Mouse (Mus musculus) megakaryocyte, adult 5-6 weeks (primary cell): ENCODE results near the gene Tas2r113. TPM values are rescaled to one million over a fixed set of nuclear protein-coding genes. Genes with fewer than 3 reads are reported as not detected.
"Not testable (repeated sequence)": the region's sequence is repeated elsewhere in the genome, so short reads cannot be mapped to it uniquely, and the experiment has no call there.

ENCODE experiments used
- ATAC-seq: 2 replicates; pipeline ENCODE4 v1.8.0; 2016; ENCODE audit warnings: mild to moderate bottlenecking, inconsistent platforms; ENCODE audit not compliant: poor library complexity, severe bottlenecking
- total RNA-seq, 2 experiments: library from RNA; stranded (forward) in 1 of 2; stranded (reverse) in 1 of 2; fragments of 153-499, 151-499 nt in 1 of 2; fragments of 221-1000, 200-1000 nt in 1 of 2; gene quantifications; 2 replicates each; pipeline versions ENCODE4 v1.2.3 to v1.2.4; 2015 to 2017

Gene Tas2r113
- total RNA-seq (2015) (not detected in 2 replicates), total RNA-seq (2017) (not detected in 2 replicates)

DNA sequence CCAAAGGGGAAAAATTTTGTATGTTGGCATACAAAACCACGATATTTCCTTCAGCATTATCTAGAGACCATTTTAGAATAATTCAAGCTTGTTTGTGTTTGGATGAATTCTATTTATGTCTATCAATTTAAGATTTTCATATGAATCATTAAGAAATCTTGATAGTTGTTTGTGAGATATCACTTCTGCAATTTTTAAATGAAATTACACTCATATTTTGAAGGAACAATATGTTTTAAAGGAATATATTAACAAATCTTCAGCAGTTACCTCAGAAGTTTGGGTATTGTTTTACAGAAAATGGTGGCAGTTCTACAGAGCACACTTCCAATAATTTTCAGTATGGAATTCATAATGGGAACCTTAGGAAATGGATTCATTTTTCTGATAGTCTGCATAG is at the start of gene Tas2r113:
Tas2r113 (plus strand) TSS at position 301 of the 400 bp plus-strand sequence.
- ATAC-seq = no peak

DNA sequence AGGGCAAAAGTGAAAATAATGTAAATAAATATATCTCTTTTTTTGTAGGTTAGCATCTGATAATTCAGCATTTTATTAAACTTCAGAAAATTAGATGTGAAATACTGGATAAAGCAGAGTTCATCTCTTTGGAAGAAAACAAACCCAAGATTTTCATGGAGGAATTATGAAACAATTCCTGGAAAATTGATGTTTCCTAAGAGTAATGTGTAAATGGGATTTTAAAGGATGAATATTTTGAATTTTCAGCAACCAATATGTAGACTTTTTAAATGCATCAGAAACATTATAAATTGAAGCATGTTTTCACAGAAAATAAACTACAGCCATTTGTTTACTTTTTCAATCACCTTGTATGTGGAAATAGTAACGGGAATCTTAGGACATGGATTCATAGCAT is 46.0 kb upstream of the Tas2r113 start, which contains the start of gene Tas2r123:
Tas2r123 (plus strand) TSS at position 301 of the 400 bp plus-strand sequence.
- ATAC-seq = no peak

DNA sequence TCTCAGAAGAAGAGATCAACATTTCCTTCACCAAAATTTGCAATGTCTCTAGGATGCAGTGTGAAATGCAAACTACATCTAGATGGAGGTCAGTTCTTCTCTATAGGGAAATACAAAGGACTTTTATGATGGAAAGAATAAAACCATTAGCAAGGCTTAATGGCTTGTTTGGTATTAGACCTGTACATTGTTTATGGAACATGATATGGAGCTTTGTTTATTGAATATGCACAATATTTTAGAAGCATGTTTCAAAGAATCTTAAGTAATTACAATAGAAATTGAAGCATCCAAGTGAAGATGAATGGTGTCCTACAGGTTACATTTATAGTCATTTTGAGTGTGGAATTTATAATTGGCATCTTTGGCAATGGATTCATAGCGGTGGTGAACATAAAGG is 37.7 kb upstream of the Tas2r113 start, which contains the start of gene Tas2r116:
Tas2r116 (plus strand) TSS at position 301 of the 400 bp plus-strand sequence.
- ATAC-seq = no peak

DNA sequence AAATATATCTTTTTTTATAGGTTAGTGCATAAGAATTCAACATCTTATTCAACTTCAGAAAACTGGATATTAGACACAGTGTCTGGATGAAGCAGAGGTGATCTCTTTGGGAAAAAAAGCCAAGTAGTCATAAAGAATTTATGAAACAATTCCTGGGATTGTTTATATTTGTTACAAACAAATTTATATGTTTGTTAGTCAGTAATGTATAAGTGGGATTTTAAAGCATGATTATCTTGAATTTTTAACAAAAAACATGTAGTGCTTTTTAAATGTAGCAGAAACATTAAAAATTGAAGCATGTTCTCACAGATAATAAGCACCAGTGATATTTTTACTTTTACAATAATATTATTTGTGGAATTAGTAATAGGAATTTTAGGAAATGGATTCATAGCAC is 25.1 kb upstream of the Tas2r113 start, which contains the start of gene Tas2r110:
Tas2r110 (plus strand) TSS at position 301 of the 400 bp plus-strand sequence.
- no peak for ATAC-seq

DNA sequence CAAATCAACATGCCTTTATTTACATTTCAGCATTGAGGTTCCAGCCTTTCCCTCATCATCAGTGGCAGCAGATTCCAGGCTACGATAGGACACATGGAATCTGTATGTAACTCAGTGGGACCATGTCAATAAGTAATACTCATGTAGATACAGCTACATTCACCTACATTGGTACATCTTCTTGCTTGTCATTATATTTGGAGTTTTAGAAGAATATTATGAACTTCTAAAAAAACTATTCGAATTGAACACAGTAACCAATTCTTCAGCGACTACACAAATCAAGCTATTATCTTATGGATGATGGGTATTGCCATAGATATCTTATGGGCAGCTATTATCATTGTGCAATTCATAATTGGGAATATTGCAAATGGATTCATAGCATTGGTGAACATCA is 16.5 kb downstream of the Tas2r113 start, which contains the start of gene Tas2r125:
Tas2r125 (plus strand) TSS at position 301 of the 400 bp plus-strand sequence.
- no peak for ATAC-seq

DNA sequence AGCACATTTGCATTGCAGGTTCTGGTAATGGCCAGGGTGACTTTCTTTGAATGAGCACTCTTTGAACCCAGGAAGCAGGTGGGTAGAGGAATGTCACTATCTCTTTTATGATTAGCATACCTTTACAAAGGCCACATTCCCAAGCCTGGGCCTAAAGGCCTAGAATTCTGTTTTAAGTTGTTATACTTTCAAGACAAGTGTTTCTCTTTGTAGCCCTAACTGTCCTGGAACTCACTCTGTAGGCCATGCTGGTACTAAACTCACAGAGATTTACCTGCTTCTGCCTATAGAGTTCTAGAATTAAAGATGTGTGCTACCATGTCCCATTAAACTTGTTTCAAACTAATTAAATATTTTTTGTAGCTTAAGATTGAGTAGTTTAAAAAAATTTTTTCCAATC is 48.6 kb downstream of the Tas2r113 start:
- ATAC-seq = not testable (repeated sequence)

Other genes starting within 250 kb of the Tas2r113 start
- gene A630073D07Rik, start 241.5 kb upstream of the Tas2r113 start, total RNA-seq (2015) = not detected in 2 replicates
- not detected in 2 replicates for gene A630073D07Rik, start 241.5 kb upstream of the Tas2r113 start, total RNA-seq (2017)
- not detected in 2 replicates for gene Tas2r120, start 236.1 kb upstream of the Tas2r113 start, total RNA-seq (2015)
- gene Tas2r120, start 236.1 kb upstream of the Tas2r113 start, total RNA-seq (2017) = not detected in 2 replicates
- not detected in 2 replicates for gene Tas2r121, start 192.0 kb upstream of the Tas2r113 start, total RNA-seq (2015)
- not detected in 2 replicates for gene Tas2r121, start 192.0 kb upstream of the Tas2r113 start, total RNA-seq (2017)
- gene Tas2r122, start 181.1 kb upstream of the Tas2r113 start, total RNA-seq (2015) = not detected in 2 replicates
- gene Tas2r122, start 181.1 kb upstream of the Tas2r113 start, total RNA-seq (2017) = not detected in 2 replicates
- gene Tas2r115, start 155.0 kb upstream of the Tas2r113 start, total RNA-seq (2015) = not detected in 2 replicates
- gene Tas2r115, start 155.0 kb upstream of the Tas2r113 start, total RNA-seq (2017) = not detected in 2 replicates
- not detected in 2 replicates for gene Tas2r124, start 138.3 kb upstream of the Tas2r113 start, total RNA-seq (2015)
- not detected in 2 replicates for gene Tas2r124, start 138.3 kb upstream of the Tas2r113 start, total RNA-seq (2017)
- gene Tas2r102, start 130.9 kb upstream of the Tas2r113 start, total RNA-seq (2015) = not detected in 2 replicates
- not detected in 2 replicates for gene Tas2r102, start 130.9 kb upstream of the Tas2r113 start, total RNA-seq (2017)
- not detected in 2 replicates for gene Tas2r136, start 114.8 kb upstream of the Tas2r113 start, total RNA-seq (2015)
- gene Tas2r136, start 114.8 kb upstream of the Tas2r113 start, total RNA-seq (2017) = not detected in 2 replicates
- not detected in 2 replicates for gene Tas2r117, start 90.2 kb upstream of the Tas2r113 start, total RNA-seq (2015)
- not detected in 2 replicates for gene Tas2r117, start 90.2 kb upstream of the Tas2r113 start, total RNA-seq (2017)
- gene Tas2r123, start 45.9 kb upstream of the Tas2r113 start, total RNA-seq (2015) = not detected in 2 replicates
- gene Tas2r123, start 45.9 kb upstream of the Tas2r113 start, total RNA-seq (2017) = not detected in 2 replicates
- gene Tas2r116, start 37.6 kb upstream of the Tas2r113 start, total RNA-seq (2015) = not detected in 2 replicates
- gene Tas2r116, start 37.6 kb upstream of the Tas2r113 start, total RNA-seq (2017) = not detected in 2 replicates
- gene Tas2r110, start 25.0 kb upstream of the Tas2r113 start, total RNA-seq (2015) = not detected in 2 replicates
- not detected in 2 replicates for gene Tas2r110, start 25.0 kb upstream of the Tas2r113 start, total RNA-seq (2017)
- gene Tas2r125, start 16.6 kb downstream of the Tas2r113 start, total RNA-seq (2015) = not detected in 2 replicates
- not detected in 2 replicates for gene Tas2r125, start 16.6 kb downstream of the Tas2r113 start, total RNA-seq (2017)
- not detected in 2 replicates for gene Tas2r129, start 58.1 kb downstream of the Tas2r113 start, total RNA-seq (2015)
- not detected in 2 replicates for gene Tas2r129, start 58.1 kb downstream of the Tas2r113 start, total RNA-seq (2017)
- gene Tas2r131, start 64.9 kb downstream of the Tas2r113 start, total RNA-seq (2015) = not detected in 2 replicates
- gene Tas2r131, start 64.9 kb downstream of the Tas2r113 start, total RNA-seq (2017) = not detected in 2 replicates
- not detected in 2 replicates for gene Tas2r109, start 88.0 kb downstream of the Tas2r113 start, total RNA-seq (2015)
- not detected in 2 replicates for gene Tas2r109, start 88.0 kb downstream of the Tas2r113 start, total RNA-seq (2017)
- gene Tas2r103, start 144.1 kb downstream of the Tas2r113 start, total RNA-seq (2015) = not detected in 2 replicates
- gene Tas2r103, start 144.1 kb downstream of the Tas2r113 start, total RNA-seq (2017) = not detected in 2 replicates
- not detected in 2 replicates for gene Tas2r140, start 162.8 kb downstream of the Tas2r113 start, total RNA-seq (2015)
- gene Tas2r140, start 162.8 kb downstream of the Tas2r113 start, total RNA-seq (2017) = not detected in 2 replicates
- gene Smim10l1, start 211.9 kb downstream of the Tas2r113 start, total RNA-seq (2015) = 30.6 and 42.4 TPM in 2 replicates
- gene Smim10l1, start 211.9 kb downstream of the Tas2r113 start, total RNA-seq (2017) = 66.5 and 67.9 TPM in 2 replicates